Mouse (Mus musculus): ENCODE measurements at regions not wholly inside any gene's neighbourhood (a gene's known extent, or its start where the extent isn't known, plus 50 kb on each side); places are given as distances from the start of the nearest gene placed in this dataset.

- H3K27ac ChIP-seq (ENCODE audit: insufficient read depth, low read depth, low read length), result no peak overlapping the region
- H3K4me1 ChIP-seq (ENCODE audit: control insufficient read depth, insufficient read depth, low read length), result no peaks in the 10 kb centered on the region
- H3K4me3 ChIP-seq (ENCODE audit: insufficient read depth, low read length), result no peak overlapping the region
- TF ChIP-seq CTCF (IDR thresholded peaks at IDR 0.05; ENCODE audit: low read depth, low read length), result no peak
- no peak for TF ChIP-seq POLR2A (IDR thresholded peaks at IDR 0.05; ENCODE audit: borderline replicate concordance, low read depth, low read length)
Observed at GRCm38 (mm10) chrX:21393212-21393611, 91.1 kb upstream of the Agtr2 start.

- no peaks in the 10 kb centered on the region for H3K4me1 ChIP-seq (ENCODE audit: control insufficient read depth, insufficient read depth, low read length)
- TF ChIP-seq POLR2A (IDR thresholded peaks at IDR 0.05; ENCODE audit: borderline replicate concordance, low read depth, low read length), result no peak
- no peak for TF ChIP-seq CTCF (IDR thresholded peaks at IDR 0.05; ENCODE audit: low read depth, low read length)
- H3K4me3 ChIP-seq (ENCODE audit: insufficient read depth, low read length), result no peak overlapping the region
- no peak overlapping the region for H3K27ac ChIP-seq (ENCODE audit: insufficient read depth, low read depth, low read length)
Observed at GRCm38 (mm10) chrX:21424797-21425196, 59.5 kb upstream of the Agtr2 start.

GRCm38 (mm10) chrX:21428081-21428480 is 56.3 kb upstream of the Agtr2 start:
- TF ChIP-seq CTCF (IDR thresholded peaks at IDR 0.05; ENCODE audit: low read depth, low read length), result no peak
- no peak for TF ChIP-seq POLR2A (IDR thresholded peaks at IDR 0.05; ENCODE audit: borderline replicate concordance, low read depth, low read length)
- no peaks in the 10 kb centered on the region for H3K4me1 ChIP-seq (ENCODE audit: control insufficient read depth, insufficient read depth, low read length)
- no peak overlapping the region for H3K4me3 ChIP-seq (ENCODE audit: insufficient read depth, low read length)
- H3K27ac ChIP-seq (ENCODE audit: insufficient read depth, low read depth, low read length), result no peak overlapping the region

- Histone ChIP-seq H3K4me1 (ENCODE audit: control insufficient read depth, insufficient read depth, low read length) (no peaks in the 10 kb centered on the region), H3K27ac (ENCODE audit: insufficient read depth, low read depth, low read length) (no peak overlapping the region), H3K4me3 (ENCODE audit: insufficient read depth, low read length) (no peak overlapping the region)
- no peak for TF ChIP-seq CTCF (IDR thresholded peaks at IDR 0.05; ENCODE audit: low read depth, low read length)
- TF ChIP-seq POLR2A (IDR thresholded peaks at IDR 0.05; ENCODE audit: borderline replicate concordance, low read depth, low read length), result no peak
Observed at GRCm38 (mm10) chrX:21433501-21433900, 50.8 kb upstream of the Agtr2 start.
